Mouse (Mus musculus) heart, embryonic 16.5 days (tissue): Measurements from ENCODE around the gene Tpst1. TPM values are rescaled to one million over a fixed set of nuclear protein-coding genes. Genes with fewer than 3 reads are reported as not detected.

Source experiments
- ATAC-seq: fragments of 200-750 bp; cut with Nextera tagmentation; replicated peaks from 2 replicates; pipeline ENCODE4 v1.8.0; 2017; ENCODE audit warnings: moderate number of reproducible peaks; ENCODE audit not compliant: insufficient read depth, low FRiP score; ENCODE audit errors: extremely low read depth
- H3K27ac ChIP-seq: fragments of 300-500 bp; sonication (generic); 2 replicates; pipeline ENCODE4 v1.5.1; 2014; ENCODE audit warnings: mild to moderate bottlenecking, low read length, control low read depth, moderate library complexity
- H3K27me3 ChIP-seq: fragments of 300-500 bp; sonication (generic); 2 replicates; pipeline ENCODE4 v1.6.1; 2014; ENCODE audit warnings: low read length, mixed read lengths; ENCODE audit not compliant: control insufficient read depth, insufficient read depth
- H3K36me3 ChIP-seq: fragments of 300-500 bp; sonication (generic); 2 replicates; pipeline ENCODE4 v1.6.1; 2014; ENCODE audit not compliant: control insufficient read depth, insufficient read depth
- H3K4me1 ChIP-seq: fragments of 300-500 bp; sonication (generic); 2 replicates; pipeline ENCODE4 v1.6.1; 2014; ENCODE audit warnings: low read length, mixed read lengths; ENCODE audit not compliant: control insufficient read depth, insufficient read depth
- H3K4me2 ChIP-seq: fragments of 300-500 bp; sonication (generic); 2 replicates; pipeline ENCODE4 v1.6.1; 2014; ENCODE audit warnings: low read depth, mild to moderate bottlenecking, control low read depth, low read length
- H3K4me3 ChIP-seq: fragments of 300-500 bp; sonication (generic); 2 replicates; pipeline ENCODE4 v1.5.1; 2014; ENCODE audit warnings: mild to moderate bottlenecking, control low read depth, low read length
- H3K9ac ChIP-seq: fragments of 300-500 bp; sonication (generic); 2 replicates; pipeline ENCODE4 v1.6.1; 2014; ENCODE audit warnings: low read length, control low read depth
- H3K9me3 ChIP-seq: fragments of 300-500 bp; sonication (generic); replicated peaks from 2 replicates; pipeline ENCODE4 v1.6.1; 2016; ENCODE audit warnings: low read length; ENCODE audit not compliant: control insufficient read depth
- WGBS: fragments of 180-500 bp; shearing (Covaris S2); extraction: QIAGEN DNeasy Blood & Tissue Kit; methylation state at CpG from one replicate; pipeline ENCODE4 v1.1.7; 2014; 5-methylcytosine and 5-hydroxymethylcytosine counted together
- polyA plus RNA-seq: library from polyadenylated mRNA; unstranded; fragments of >200 nt; fragmentation: Nextera tagmentation; extraction: Ambion mirVana; gene quantifications from 2 replicates; pipeline ENCODE4 v1.2.1, GENCODE M21; 2015

Tpst1 gene
- polyA plus RNA-seq, 1 experiment from 2014 or later = 26.5 TPM

GRCm38 (mm10) chr5:130173012-130173411 lies 99.9 kb downstream of the Tpst1 start:
- Histone ChIP-seq H3K4me1 (peaks cover 31% of the 10 kb centered on the region), H3K27ac (no peak overlapping the region), H3K4me2 (peak overlapping the region; percentile 83), H3K9ac (no peak overlapping the region), H3K4me3 (no peak overlapping the region; the same call in 1 of the 2 replicates), H3K36me3 (no peaks in the 10 kb centered on the region), H3K9me3 (no peaks in the 10 kb centered on the region), H3K27me3 (no peaks in the 10 kb centered on the region)
- WGBS = 78% methylated on average over 4 of the region's 4 CpGs
- ATAC-seq = no peak

- no peaks in the 10 kb centered on the region for H3K36me3 ChIP-seq
- 49% methylated on average over 4 of the region's 4 CpGs for WGBS
- H3K4me3 ChIP-seq = no peak overlapping the region
- H3K27ac ChIP-seq = no peak overlapping the region
- H3K9ac ChIP-seq = no peak overlapping the region; the same call in 1 of the 2 replicates
- no peak overlapping the region for H3K4me2 ChIP-seq
- ATAC-seq = no peak
- H3K9me3 ChIP-seq = no peaks in the 10 kb centered on the region
- H3K27me3 ChIP-seq = no peaks in the 10 kb centered on the region
- peaks cover 21% of the 10 kb centered on the region for H3K4me1 ChIP-seq
Observed at GRCm38 (mm10) chr5:130177871-130178270, 104.7 kb downstream of the Tpst1 start.

- H3K9me3 ChIP-seq = no peaks in the 10 kb centered on the region
- H3K4me2 ChIP-seq = no peak overlapping the region
- no peak overlapping the region for H3K27ac ChIP-seq
- H3K36me3 ChIP-seq = no peaks in the 10 kb centered on the region
- no peaks in the 10 kb centered on the region for H3K27me3 ChIP-seq
- no peak overlapping the region for H3K9ac ChIP-seq
- peaks cover 15% of the 10 kb centered on the region; the same call in 1 of the 2 replicates for H3K4me1 ChIP-seq
- 54% methylated on average over 7 of the region's 7 CpGs for WGBS
- no peak for ATAC-seq
- no peak overlapping the region for H3K4me3 ChIP-seq
Observed at GRCm38 (mm10) chr5:130180362-130180761, 107.2 kb downstream of the Tpst1 start.

GRCm38 (mm10) chr5:130181740-130182540 lies 108.8 kb downstream of the Tpst1 start:
- Histone ChIP-seq H3K27me3 (no peaks in the 10 kb centered on the region), H3K4me3 (no peak overlapping the region), H3K9ac (no peak overlapping the region), H3K36me3 (no peaks in the 10 kb centered on the region), H3K9me3 (no peaks in the 10 kb centered on the region), H3K27ac (no peak overlapping the region), H3K4me1 (peaks cover 15% of the 10 kb centered on the region; the same call in 1 of the 2 replicates), H3K4me2 (no peak overlapping the region)
- no peak for ATAC-seq
- WGBS = 71% methylated on average over 6 of the region's 6 CpGs

GRCm38 (mm10) chr5:130182541-130182821 lies 109.4 kb downstream of the Tpst1 start:
- 84% methylated on average over 3 of the region's 3 CpGs for WGBS
- Histone ChIP-seq H3K4me1 (peaks cover 15% of the 10 kb centered on the region; the same call in 1 of the 2 replicates), H3K27ac (no peak overlapping the region), H3K36me3 (peaks cover under 1% of the 10 kb centered on the region; the same call in 1 of the 2 replicates), H3K27me3 (no peaks in the 10 kb centered on the region), H3K4me3 (no peak overlapping the region), H3K4me2 (no peak overlapping the region), H3K9me3 (no peaks in the 10 kb centered on the region), H3K9ac (no peak overlapping the region)
- ATAC-seq = no peak

- no peak for ATAC-seq
- peaks cover 15% of the 10 kb centered on the region; the same call in 1 of the 2 replicates for H3K4me1 ChIP-seq
- WGBS = 80% methylated on average over 9 of the region's 9 CpGs
- H3K27ac ChIP-seq = no peak overlapping the region
- peaks cover 4% of the 10 kb centered on the region; the same call in 1 of the 2 replicates for H3K36me3 ChIP-seq
- no peak overlapping the region for H3K9ac ChIP-seq
- H3K27me3 ChIP-seq = no peaks in the 10 kb centered on the region
- H3K9me3 ChIP-seq = no peaks in the 10 kb centered on the region
- H3K4me3 ChIP-seq = no peak overlapping the region
- H3K4me2 ChIP-seq = no peak overlapping the region
Observed at GRCm38 (mm10) chr5:130184193-130184856, 111.2 kb downstream of the Tpst1 start.

- no peak overlapping the region for H3K4me3 ChIP-seq
- H3K27me3 ChIP-seq = no peaks in the 10 kb centered on the region
- peaks cover 14% of the 10 kb centered on the region; the same call in 1 of the 2 replicates for H3K4me1 ChIP-seq
- no peak overlapping the region for H3K9ac ChIP-seq
- no peak overlapping the region for H3K27ac ChIP-seq
- peaks cover 10% of the 10 kb centered on the region for H3K36me3 ChIP-seq
- WGBS = 73% methylated on average over 6 of the region's 6 CpGs
- H3K4me2 ChIP-seq = no peak overlapping the region
- ATAC-seq = no peak
- H3K9me3 ChIP-seq = no peaks in the 10 kb centered on the region
Observed at GRCm38 (mm10) chr5:130185312-130185711, 112.2 kb downstream of the Tpst1 start.
